Mouse (Mus musculus) thymus, adult 2 months (tissue): ENCODE data around the gene Nek2.

ENCODE experiments used
- CTCF ChIP-seq: fragments of 200-500 bp; IDR thresholded peaks from 2 replicates; pipeline ENCODE4 v1.5.1; 2012; ENCODE audit warnings: mild to moderate bottlenecking, control low read depth, low read length, moderate library complexity, borderline replicate concordance; ENCODE audit not compliant: control insufficient read depth, poor library complexity, insufficient read depth; ENCODE audit errors: extremely low read depth
- POLR2A ChIP-seq: fragments of 200-500 bp; IDR thresholded peaks from 2 replicates; pipeline ENCODE4 v1.6.1; 2012; ENCODE audit warnings: mild to moderate bottlenecking, low read length, control low read depth, moderate library complexity; ENCODE audit not compliant: control insufficient read depth, poor library complexity, insufficient read depth; ENCODE audit errors: extremely low read depth

DNA sequence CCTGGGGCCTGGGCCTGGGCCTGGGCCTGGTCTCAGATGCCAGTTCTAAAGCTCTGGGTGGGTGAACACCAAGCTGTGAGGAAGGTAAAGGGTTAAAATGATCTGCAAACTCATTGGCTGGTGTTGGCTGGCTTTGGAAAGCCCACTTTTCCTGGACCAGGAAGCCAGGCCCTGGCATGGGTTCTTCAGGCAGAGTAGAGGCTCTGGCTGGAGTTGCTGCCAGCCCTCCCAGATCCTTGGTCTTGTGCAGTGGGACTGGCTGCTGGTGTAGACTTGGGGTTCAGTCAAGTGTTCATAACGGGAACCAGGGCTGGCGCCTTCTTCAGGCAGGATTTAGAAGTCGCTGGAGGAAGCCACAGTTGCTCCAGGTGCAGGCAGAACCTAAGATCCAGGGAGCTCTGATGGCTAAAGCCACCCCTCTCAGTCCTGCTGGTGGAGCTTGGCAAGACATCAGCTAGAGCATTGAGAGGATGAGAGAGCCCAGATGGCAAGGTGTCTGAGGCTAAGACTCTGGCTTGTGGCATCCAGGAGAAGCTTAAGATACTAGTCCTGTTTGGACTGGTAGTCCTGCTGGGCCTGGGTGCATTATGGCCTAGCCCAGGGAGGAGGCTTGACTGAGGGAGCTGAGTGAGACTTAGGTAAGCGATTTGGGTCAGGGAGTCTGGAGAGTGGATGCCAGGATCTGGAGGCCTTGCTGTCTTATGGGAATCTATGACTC lies 42.7 kb downstream of the Nek2 start:
- TF ChIP-seq POLR2A (no peak), CTCF (no peak)
